Mouse (Mus musculus) thymus, adult 2 months (tissue): ENCODE results near the gene Gne.

Experiments used
- CTCF ChIP-seq: fragments of 200-500 bp; IDR thresholded peaks from 2 replicates; pipeline ENCODE4 v1.5.1; 2012; ENCODE audit warnings: mild to moderate bottlenecking, control low read depth, low read length, moderate library complexity, borderline replicate concordance; ENCODE audit not compliant: control insufficient read depth, poor library complexity, insufficient read depth; ENCODE audit errors: extremely low read depth
- POLR2A ChIP-seq: fragments of 200-500 bp; IDR thresholded peaks from 2 replicates; pipeline ENCODE4 v1.6.1; 2012; ENCODE audit warnings: mild to moderate bottlenecking, low read length, control low read depth, moderate library complexity; ENCODE audit not compliant: control insufficient read depth, poor library complexity, insufficient read depth; ENCODE audit errors: extremely low read depth

GRCm38 (mm10) chr4:44072873-44073441 lies 11.0 kb downstream of the Gne start:
- TF ChIP-seq POLR2A (no peak), CTCF (no peak)
